Mouse (Mus musculus) midbrain, embryonic 12.5 days (tissue): ENCODE measurements around the gene Klhl7. TPM values are rescaled to one million over a fixed set of nuclear protein-coding genes. Genes with fewer than 3 reads are reported as not detected.

Experiments
- ATAC-seq: fragments of 200-750 bp; cut with Nextera tagmentation; 2 replicates; pipeline ENCODE4 v1.8.0; 2017; ENCODE audit warnings: low read depth, moderate TSS enrichment, moderate library complexity; ENCODE audit not compliant: low FRiP score
- H3K27ac ChIP-seq: fragments of 300-500 bp; sonication (generic); replicated peaks from 2 replicates; pipeline ENCODE4 v1.5.1; 2016; ENCODE audit warnings: mild to moderate bottlenecking
- H3K27me3 ChIP-seq: fragments of 300-500 bp; sonication (generic); 2 replicates; pipeline ENCODE4 v1.6.1; 2016; ENCODE audit warnings: mild to moderate bottlenecking
- H3K36me3 ChIP-seq: fragments of 300-500 bp; sonication (generic); 2 replicates; pipeline ENCODE4 v1.6.1; 2016
- H3K4me1 ChIP-seq: fragments of 300-500 bp; sonication (generic); 2 replicates; pipeline ENCODE4 v1.6.1; 2016
- H3K4me2 ChIP-seq: fragments of 300-500 bp; sonication (generic); replicated peaks from 2 replicates; pipeline ENCODE4 v1.6.1; 2016; ENCODE audit warnings: mild to moderate bottlenecking, moderate library complexity
- H3K4me3 ChIP-seq: fragments of 300-500 bp; sonication (generic); 2 replicates; pipeline ENCODE4 v1.5.1; 2016; ENCODE audit warnings: mild to moderate bottlenecking
- H3K9ac ChIP-seq: fragments of 300-500 bp; sonication (generic); replicated peaks from 2 replicates; pipeline ENCODE4 v1.6.1; 2016; ENCODE audit warnings: mild to moderate bottlenecking, moderate library complexity
- H3K9me3 ChIP-seq: fragments of 300-500 bp; sonication (generic); 2 replicates; pipeline ENCODE4 v1.6.1; 2016; ENCODE audit warnings: mild to moderate bottlenecking
- whole genome bisulfite sequencing: fragments of 180-500 bp; shearing (Covaris S2); methylation state at CpG from one replicate; pipeline ENCODE4 v1.1.7; 2016; 5-methylcytosine and 5-hydroxymethylcytosine counted together
- polyA plus RNA-seq: library from polyadenylated mRNA; unstranded; fragments of >200 nt; fragmentation: Nextera tagmentation; extraction: Ambion mirVana; gene quantifications from 2 replicates; pipeline ENCODE4 v1.2.1, GENCODE M21; 2016

Klhl7 gene
- 130 and 144 TPM in 2 replicates for polyA plus RNA-seq

- H3K4me2 ChIP-seq: peak within 1 kb of the TSS; percentile 65
Measured at GRCm38 (mm10) chr5:24100106-24100809, at the start of gene Klhl7. Gene Klhl7 (plus strand): TSS chr5:24100605.

GRCm38 (mm10) chr5:24051755-24052675, 48.4 kb upstream of the Klhl7 start:
- Histone ChIP-seq H3K36me3 (no peaks in the 10 kb centered on the region), H3K9ac (no peak overlapping the region), H3K4me2 (no peak overlapping the region), H3K4me3 (no peak overlapping the region), H3K4me1 (peaks cover 3% of the 10 kb centered on the region; the same call in 1 of the 2 replicates), H3K27ac (no peak overlapping the region), H3K27me3 (no peaks in the 10 kb centered on the region), H3K9me3 (no peaks in the 10 kb centered on the region)
- ATAC-seq: no peak
- WGBS: 77% methylated on average over 16 of the region's 16 CpGs

More at GRCm38 (mm10) chr5:24100106-24100809, at the start of gene Klhl7:
- Histone ChIP-seq H3K4me1 (peaks cover 23% of the 10 kb centered on the region), H3K36me3 (no peaks in the 10 kb centered on the region), H3K27me3 (no peaks in the 10 kb centered on the region), H3K27ac (peak within 1 kb of the TSS; percentile 96), H3K9me3 (no peaks in the 10 kb centered on the region), H3K4me3 (peak within 1 kb of the TSS; percentile 88), H3K9ac (peak within 1 kb of the TSS; percentile 95)
- WGBS: 1% methylated on average over 46 of the region's 47 CpGs
- ATAC-seq: peak; percentile 97

GRCm38 (mm10) chr5:24053245-24054190, 46.9 kb upstream of the Klhl7 start:
- H3K27ac ChIP-seq: no peak overlapping the region
- 73% methylated on average over 9 of the region's 9 CpGs for WGBS
- H3K9ac ChIP-seq: no peak overlapping the region
- ATAC-seq: no peak
- H3K4me1 ChIP-seq: peaks cover 3% of the 10 kb centered on the region; the same call in 1 of the 2 replicates
- H3K4me2 ChIP-seq: no peak overlapping the region
- H3K36me3 ChIP-seq: no peaks in the 10 kb centered on the region
- H3K4me3 ChIP-seq: no peak overlapping the region
- peaks cover 4% of the 10 kb centered on the region; the same call in 1 of the 2 replicates for H3K9me3 ChIP-seq
- H3K27me3 ChIP-seq: no peaks in the 10 kb centered on the region

- WGBS: 90% methylated on average over 3 of the region's 3 CpGs
- H3K36me3 ChIP-seq: no peaks in the 10 kb centered on the region
- no peak for ATAC-seq
Measured at GRCm38 (mm10) chr5:24054382-24054781, 46.0 kb upstream of the Klhl7 start.

GRCm38 (mm10) chr5:24056865-24057264, 43.5 kb upstream of the Klhl7 start:
- Histone ChIP-seq H3K27me3 (no peaks in the 10 kb centered on the region), H3K4me3 (no peak overlapping the region), H3K9ac (no peak overlapping the region), H3K36me3 (no peaks in the 10 kb centered on the region), H3K4me1 (peaks cover 3% of the 10 kb centered on the region; the same call in 1 of the 2 replicates), H3K9me3 (peaks cover 4% of the 10 kb centered on the region; the same call in 1 of the 2 replicates), H3K4me2 (no peak overlapping the region), H3K27ac (no peak overlapping the region)
- 94% methylated on average over 2 of the region's 2 CpGs for WGBS
- ATAC-seq: no peak

More at GRCm38 (mm10) chr5:24054382-24054781, 46.0 kb upstream of the Klhl7 start:
- Histone ChIP-seq H3K9me3 (peaks cover 4% of the 10 kb centered on the region; the same call in 1 of the 2 replicates), H3K27me3 (no peaks in the 10 kb centered on the region), H3K9ac (no peak overlapping the region), H3K27ac (no peak overlapping the region), H3K4me3 (no peak overlapping the region), H3K4me2 (no peak overlapping the region), H3K4me1 (peaks cover 3% of the 10 kb centered on the region; the same call in 1 of the 2 replicates)

GRCm38 (mm10) chr5:24057592-24057991, 42.8 kb upstream of the Klhl7 start:
- WGBS: 73% methylated on average over 3 of the region's 3 CpGs
- Histone ChIP-seq H3K4me1 (peaks cover 3% of the 10 kb centered on the region; the same call in 1 of the 2 replicates), H3K4me3 (no peak overlapping the region), H3K9ac (no peak overlapping the region), H3K27ac (no peak overlapping the region), H3K36me3 (no peaks in the 10 kb centered on the region), H3K4me2 (no peak overlapping the region), H3K9me3 (peaks cover 4% of the 10 kb centered on the region; the same call in 1 of the 2 replicates), H3K27me3 (no peaks in the 10 kb centered on the region)
- ATAC-seq: no peak

GRCm38 (mm10) chr5:24060949-24061348, 39.5 kb upstream of the Klhl7 start:
- WGBS: 77% methylated on average over 3 of the region's 3 CpGs
- Histone ChIP-seq H3K27ac (no peak overlapping the region), H3K9me3 (peaks cover 4% of the 10 kb centered on the region; the same call in 1 of the 2 replicates), H3K4me2 (no peak overlapping the region), H3K36me3 (no peaks in the 10 kb centered on the region), H3K27me3 (no peaks in the 10 kb centered on the region), H3K4me3 (no peak overlapping the region), H3K9ac (no peak overlapping the region), H3K4me1 (no peaks in the 10 kb centered on the region)
- no peak for ATAC-seq

- Histone ChIP-seq H3K4me2 (no peak overlapping the region), H3K9me3 (no peaks in the 10 kb centered on the region), H3K27ac (no peak overlapping the region), H3K36me3 (no peaks in the 10 kb centered on the region), H3K9ac (no peak overlapping the region), H3K27me3 (no peaks in the 10 kb centered on the region), H3K4me1 (no peaks in the 10 kb centered on the region), H3K4me3 (no peak overlapping the region)
- WGBS: 86% methylated on average over 6 of the region's 6 CpGs
- ATAC-seq: no peak
Measured at GRCm38 (mm10) chr5:24063034-24063433, 37.4 kb upstream of the Klhl7 start.

GRCm38 (mm10) chr5:24063545-24063944, 36.9 kb upstream of the Klhl7 start:
- H3K4me1 ChIP-seq: no peaks in the 10 kb centered on the region
- no peak overlapping the region for H3K27ac ChIP-seq
- ATAC-seq: no peak
- no peak overlapping the region for H3K4me3 ChIP-seq
- no peak overlapping the region for H3K4me2 ChIP-seq
- H3K9me3 ChIP-seq: no peaks in the 10 kb centered on the region
- no peaks in the 10 kb centered on the region for H3K27me3 ChIP-seq
- no peak overlapping the region for H3K9ac ChIP-seq
- H3K36me3 ChIP-seq: no peaks in the 10 kb centered on the region
- WGBS: 84% methylated on average over 4 of the region's 4 CpGs

GRCm38 (mm10) chr5:24068955-24069354, 31.4 kb upstream of the Klhl7 start:
- Histone ChIP-seq H3K27ac (no peak overlapping the region), H3K4me1 (no peaks in the 10 kb centered on the region), H3K36me3 (no peaks in the 10 kb centered on the region), H3K4me2 (no peak overlapping the region), H3K9ac (no peak overlapping the region), H3K9me3 (no peaks in the 10 kb centered on the region), H3K4me3 (no peak overlapping the region), H3K27me3 (no peaks in the 10 kb centered on the region)
- WGBS: 84% methylated on average over 6 of the region's 6 CpGs
- no peak for ATAC-seq

- H3K4me1 ChIP-seq: 0 out of 2 replicates have a peak, but pooled peaks cover 4% of the 10 kb centered on the region
- H3K4me3 ChIP-seq: no peak overlapping the region
- no peak for ATAC-seq
- H3K27ac ChIP-seq: no peak overlapping the region
- no peak overlapping the region for H3K4me2 ChIP-seq
- 64% methylated on average over 6 of the region's 6 CpGs for WGBS
- no peaks in the 10 kb centered on the region for H3K9me3 ChIP-seq
- H3K9ac ChIP-seq: no peak overlapping the region
- no peaks in the 10 kb centered on the region for H3K36me3 ChIP-seq
- H3K27me3 ChIP-seq: no peaks in the 10 kb centered on the region
Measured at GRCm38 (mm10) chr5:24072031-24072430, 28.4 kb upstream of the Klhl7 start.
